Mouse (Mus musculus): ENCODE data around the gene Ripor2. TPM values are rescaled to one million over a fixed set of nuclear protein-coding genes. Genes with fewer than 3 reads are reported as not detected.
A peak's percentile ranks its signal among the peaks of the same experiment; 100 is the strongest.

Ripor2 gene
- polyA plus RNA-seq, 1 experiment from 2014 or later = 2.7 TPM

- Histone ChIP-seq H3K4me3 (replicated peaks) (no peak overlapping the region), H3K4me2 (no peak overlapping the region), H3K9ac (no peak overlapping the region), H3K36me3 (no peaks in the 10 kb centered on the region), H3K27me3 (replicated peaks) (no peaks in the 10 kb centered on the region), H3K4me1 (no peaks in the 10 kb centered on the region), H3K27ac (no peak overlapping the region), H3K9me3 (no peaks in the 10 kb centered on the region)
- no peak for ATAC-seq (ENCODE audit: insufficient read depth, low FRiP score, low read depth)
- WGBS = 64% methylated on average over 9 of the region's 9 CpGs
These were observed 3.4 kb downstream of the Ripor2 start for GRCm38 (mm10) chr13:24585369-24585768.

- no peaks in the 10 kb centered on the region for H3K27me3 ChIP-seq (replicated peaks)
- WGBS = 93% methylated on average over 12 of the region's 12 CpGs
- no peak overlapping the region for H3K4me3 ChIP-seq (replicated peaks)
- no peak overlapping the region for H3K9ac ChIP-seq
- H3K36me3 ChIP-seq = no peaks in the 10 kb centered on the region
- H3K4me2 ChIP-seq = no peak overlapping the region
- ATAC-seq (ENCODE audit: insufficient read depth, low FRiP score, low read depth) = no peak
- H3K27ac ChIP-seq = no peak overlapping the region
- H3K9me3 ChIP-seq = no peaks in the 10 kb centered on the region
- H3K4me1 ChIP-seq = no peaks in the 10 kb centered on the region
These were observed 5.4 kb downstream of the Ripor2 start for GRCm38 (mm10) chr13:24587192-24587895.

GRCm38 (mm10) chr13:24588603-24589002 lies 6.6 kb downstream of the Ripor2 start:
- Histone ChIP-seq H3K27ac (no peak overlapping the region), H3K36me3 (no peaks in the 10 kb centered on the region), H3K27me3 (replicated peaks) (no peaks in the 10 kb centered on the region), H3K4me1 (no peaks in the 10 kb centered on the region), H3K9ac (no peak overlapping the region), H3K9me3 (no peaks in the 10 kb centered on the region), H3K4me3 (replicated peaks) (no peak overlapping the region), H3K4me2 (no peak overlapping the region)
- ATAC-seq (ENCODE audit: insufficient read depth, low FRiP score, low read depth) = no peak
- 92% methylated on average over 3 of the region's 3 CpGs for WGBS

- Histone ChIP-seq H3K9ac (no peak overlapping the region), H3K27ac (no peak overlapping the region), H3K4me3 (replicated peaks) (no peak overlapping the region), H3K4me1 (no peaks in the 10 kb centered on the region), H3K36me3 (no peaks in the 10 kb centered on the region), H3K27me3 (replicated peaks) (no peaks in the 10 kb centered on the region), H3K4me2 (no peak overlapping the region), H3K9me3 (no peaks in the 10 kb centered on the region)
- WGBS = 92% methylated on average over 6 of the region's 6 CpGs
- ATAC-seq (ENCODE audit: insufficient read depth, low FRiP score, low read depth) = no peak
These were observed 9.7 kb downstream of the Ripor2 start for GRCm38 (mm10) chr13:24591737-24592136.

GRCm38 (mm10) chr13:24594303-24594702 lies 12.3 kb downstream of the Ripor2 start:
- Histone ChIP-seq H3K4me2 (no peak overlapping the region), H3K27me3 (replicated peaks) (no peaks in the 10 kb centered on the region), H3K36me3 (no peaks in the 10 kb centered on the region), H3K27ac (no peak overlapping the region), H3K4me3 (replicated peaks) (no peak overlapping the region), H3K9me3 (no peaks in the 10 kb centered on the region), H3K4me1 (no peaks in the 10 kb centered on the region), H3K9ac (no peak overlapping the region)
- no peak for ATAC-seq (ENCODE audit: insufficient read depth, low FRiP score, low read depth)
- WGBS = 79% methylated on average over 3 of the region's 3 CpGs

- no peak overlapping the region for H3K4me2 ChIP-seq
- no peaks in the 10 kb centered on the region for H3K9me3 ChIP-seq
- H3K4me3 ChIP-seq (replicated peaks) = no peak overlapping the region
- 86% methylated on average over 11 of the region's 11 CpGs for WGBS
- H3K27me3 ChIP-seq (replicated peaks) = no peaks in the 10 kb centered on the region
- H3K9ac ChIP-seq = no peak overlapping the region
- H3K4me1 ChIP-seq = peaks cover 11% of the 10 kb centered on the region
- H3K36me3 ChIP-seq = no peaks in the 10 kb centered on the region
- no peak overlapping the region for H3K27ac ChIP-seq
- ATAC-seq (ENCODE audit: insufficient read depth, low FRiP score, low read depth) = no peak
These were observed 17.6 kb downstream of the Ripor2 start for GRCm38 (mm10) chr13:24599631-24600041.

- 21% methylated on average over 4 of the region's 4 CpGs for WGBS
- Histone ChIP-seq H3K27me3 (replicated peaks) (no peaks in the 10 kb centered on the region), H3K4me1 (peaks cover 15% of the 10 kb centered on the region), H3K27ac (no peak overlapping the region), H3K4me2 (peak overlapping the region; percentile 14; the same call in 1 of the 2 replicates), H3K9ac (no peak overlapping the region), H3K36me3 (no peaks in the 10 kb centered on the region), H3K9me3 (no peaks in the 10 kb centered on the region), H3K4me3 (replicated peaks) (no peak overlapping the region)
- ATAC-seq (ENCODE audit: insufficient read depth, low FRiP score, low read depth) = 0 out of 2 replicates have a peak, but pooled peaks have one; percentile 36
These were observed 21.0 kb downstream of the Ripor2 start for GRCm38 (mm10) chr13:24602978-24603377.

- H3K27ac ChIP-seq = no peak overlapping the region
- H3K36me3 ChIP-seq = no peaks in the 10 kb centered on the region
- H3K27me3 ChIP-seq (replicated peaks) = no peaks in the 10 kb centered on the region
- no peaks in the 10 kb centered on the region for H3K9me3 ChIP-seq
- H3K9ac ChIP-seq = no peak overlapping the region
- 16% methylated on average over 11 of the region's 11 CpGs for WGBS
- H3K4me1 ChIP-seq = peaks cover 15% of the 10 kb centered on the region
- H3K4me3 ChIP-seq (replicated peaks) = no peak overlapping the region
- ATAC-seq (ENCODE audit: insufficient read depth, low FRiP score, low read depth) = 0 out of 2 replicates have a peak, but pooled peaks have one; percentile 29
- H3K4me2 ChIP-seq = peak overlapping the region; percentile 14; the same call in 1 of the 2 replicates
These were observed 21.6 kb downstream of the Ripor2 start for GRCm38 (mm10) chr13:24603591-24604009.

GRCm38 (mm10) chr13:24604096-24604495 lies 22.1 kb downstream of the Ripor2 start:
- no peak overlapping the region for H3K9ac ChIP-seq
- no peaks in the 10 kb centered on the region for H3K36me3 ChIP-seq
- ATAC-seq (ENCODE audit: insufficient read depth, low FRiP score, low read depth) = no peak
- 36% methylated on average over 4 of the region's 4 CpGs for WGBS
- no peaks in the 10 kb centered on the region for H3K9me3 ChIP-seq
- no peak overlapping the region for H3K27ac ChIP-seq
- H3K4me3 ChIP-seq (replicated peaks) = no peak overlapping the region
- H3K4me2 ChIP-seq = no peak overlapping the region
- H3K4me1 ChIP-seq = peaks cover 15% of the 10 kb centered on the region
- no peaks in the 10 kb centered on the region for H3K27me3 ChIP-seq (replicated peaks)

GRCm38 (mm10) chr13:24604761-24605591 lies 23.0 kb downstream of the Ripor2 start:
- no peak overlapping the region; the same call in 1 of the 2 replicates for H3K4me3 ChIP-seq (replicated peaks)
- ATAC-seq (ENCODE audit: insufficient read depth, low FRiP score, low read depth) = no peak
- no peak overlapping the region for H3K9ac ChIP-seq

GRCm38 (mm10) chr13:24605755-24606154 lies 23.8 kb downstream of the Ripor2 start:
- Histone ChIP-seq H3K4me3 (replicated peaks) (no peak overlapping the region), H3K4me2 (no peak overlapping the region), H3K27ac (no peak overlapping the region), H3K9ac (no peak overlapping the region), H3K27me3 (replicated peaks) (no peaks in the 10 kb centered on the region), H3K9me3 (no peaks in the 10 kb centered on the region), H3K4me1 (peaks cover 15% of the 10 kb centered on the region), H3K36me3 (no peaks in the 10 kb centered on the region)
- 76% methylated on average over 5 of the region's 5 CpGs for WGBS
- ATAC-seq (ENCODE audit: insufficient read depth, low FRiP score, low read depth) = no peak

More at GRCm38 (mm10) chr13:24604761-24605591, 23.0 kb downstream of the Ripor2 start:
- Histone ChIP-seq H3K36me3 (no peaks in the 10 kb centered on the region), H3K9me3 (no peaks in the 10 kb centered on the region), H3K4me2 (peak overlapping the region; percentile 49), H3K27me3 (replicated peaks) (no peaks in the 10 kb centered on the region), H3K4me1 (peaks cover 15% of the 10 kb centered on the region), H3K27ac (no peak overlapping the region)
- 10% methylated on average over 20 of the region's 20 CpGs for WGBS

- ATAC-seq (ENCODE audit: insufficient read depth, low FRiP score, low read depth) = no peak
- H3K4me1 ChIP-seq = peaks cover 15% of the 10 kb centered on the region
- H3K9me3 ChIP-seq = no peaks in the 10 kb centered on the region
- no peaks in the 10 kb centered on the region for H3K36me3 ChIP-seq
- H3K4me2 ChIP-seq = no peak overlapping the region
- no peaks in the 10 kb centered on the region for H3K27me3 ChIP-seq (replicated peaks)
- no peak overlapping the region for H3K27ac ChIP-seq
- H3K4me3 ChIP-seq (replicated peaks) = no peak overlapping the region
- H3K9ac ChIP-seq = no peak overlapping the region
- WGBS = 82% methylated on average over 4 of the region's 4 CpGs
These were observed 26.0 kb downstream of the Ripor2 start for GRCm38 (mm10) chr13:24607961-24608360.

All from stomach, embryonic 15.5 days (tissue).